Mouse (Mus musculus): ENCODE results near the gene Kif2c. TPM values are rescaled to one million over a fixed set of nuclear protein-coding genes. Genes with fewer than 3 reads are reported as not detected.

Kif2c gene
- polyA plus RNA-seq, 1 experiment from 2014 or later, result 119 TPM

- peaks cover 29% of the 10 kb centered on the region for H3K36me3 ChIP-seq (replicated peaks)
- peaks cover 54% of the 10 kb centered on the region for H3K27me3 ChIP-seq (ENCODE audit: poor library complexity, severe bottlenecking)
- WGBS, result 92% methylated on average over 33 of the region's 33 CpGs
- no peaks in the 10 kb centered on the region for H3K9me3 ChIP-seq
- no peak for DNase-seq (ENCODE audit: extremely low spot score, low spot score)
- H3K4me1 ChIP-seq, result peaks cover 65% of the 10 kb centered on the region
- no peak overlapping the region for H3K4me3 ChIP-seq
- no peak overlapping the region for H3K27ac ChIP-seq
These were observed 54.3 kb downstream of the Kif2c start for GRCm38 (mm10) chr4:117127991-117128686.

GRCm38 (mm10) chr4:117126675-117127290, 55.7 kb downstream of the Kif2c start, which contains the start of gene Tctex1d4:
Tctex1d4 (plus strand) TSS chr4:117126794.
- no peaks in the 10 kb centered on the region for H3K9me3 ChIP-seq
- H3K4me1 ChIP-seq, result peaks cover 57% of the 10 kb centered on the region
- DNase-seq (ENCODE audit: extremely low spot score, low spot score), result no peak
- peak within 1 kb of the TSS; percentile 10; the same call in 1 of the 2 replicates for H3K4me3 ChIP-seq
- peak within 1 kb of the TSS; percentile 84 for H3K27ac ChIP-seq
- H3K27me3 ChIP-seq (ENCODE audit: poor library complexity, severe bottlenecking), result peaks cover 41% of the 10 kb centered on the region
- H3K36me3 ChIP-seq (replicated peaks), result peaks cover 29% of the 10 kb centered on the region
- WGBS, result 87% methylated on average over 9 of the region's 9 CpGs

GRCm38 (mm10) chr4:117125910-117126674, 56.3 kb downstream of the Kif2c start:
- WGBS, result 51% methylated on average over 15 of the region's 15 CpGs
- Histone ChIP-seq H3K36me3 (replicated peaks) (peaks cover 29% of the 10 kb centered on the region), H3K27me3 (ENCODE audit: poor library complexity, severe bottlenecking) (peaks cover 34% of the 10 kb centered on the region), H3K4me1 (peaks cover 56% of the 10 kb centered on the region), H3K27ac (peak overlapping the region; percentile 84), H3K9me3 (no peaks in the 10 kb centered on the region), H3K4me3 (peak overlapping the region; percentile 10; the same call in 1 of the 2 replicates)
- DNase-seq (ENCODE audit: extremely low spot score, low spot score), result no peak

GRCm38 (mm10) chr4:117125348-117125909, 57.0 kb downstream of the Kif2c start, which contains the start of gene Btbd19:
Btbd19 (minus strand) TSS chr4:117125725.
- Histone ChIP-seq H3K9me3 (no peaks in the 10 kb centered on the region), H3K4me3 (peak within 1 kb of the TSS; percentile 10; the same call in 1 of the 2 replicates), H3K36me3 (replicated peaks) (peaks cover 27% of the 10 kb centered on the region), H3K27me3 (ENCODE audit: poor library complexity, severe bottlenecking) (peaks cover 27% of the 10 kb centered on the region), H3K27ac (peak within 1 kb of the TSS; percentile 84), H3K4me1 (peaks cover 52% of the 10 kb centered on the region)
- 34% methylated on average over 8 of the region's 8 CpGs for WGBS
- no peak for DNase-seq (ENCODE audit: extremely low spot score, low spot score)

- H3K27me3 ChIP-seq (ENCODE audit: poor library complexity, severe bottlenecking), result peaks cover 20% of the 10 kb centered on the region
- H3K27ac ChIP-seq, result peak overlapping the region; percentile 84
- H3K4me1 ChIP-seq, result peaks cover 49% of the 10 kb centered on the region
- no peak for DNase-seq (ENCODE audit: extremely low spot score, low spot score)
- peaks cover 20% of the 10 kb centered on the region for H3K36me3 ChIP-seq (replicated peaks)
- WGBS, result 78% methylated on average over 14 of the region's 14 CpGs
- no peaks in the 10 kb centered on the region for H3K9me3 ChIP-seq
- H3K4me3 ChIP-seq, result peak overlapping the region; percentile 10; the same call in 1 of the 2 replicates
These were observed 57.7 kb downstream of the Kif2c start for GRCm38 (mm10) chr4:117124518-117125347.

- Histone ChIP-seq H3K27ac (peak overlapping the region; percentile 84), H3K4me1 (peaks cover 51% of the 10 kb centered on the region), H3K27me3 (ENCODE audit: poor library complexity, severe bottlenecking) (peaks cover 16% of the 10 kb centered on the region), H3K4me3 (no peak overlapping the region), H3K36me3 (replicated peaks) (peaks cover 15% of the 10 kb centered on the region), H3K9me3 (no peaks in the 10 kb centered on the region)
- no peak for DNase-seq (ENCODE audit: extremely low spot score, low spot score)
- 86% methylated on average over 3 of the region's 3 CpGs for WGBS
These were observed 58.3 kb downstream of the Kif2c start for GRCm38 (mm10) chr4:117124218-117124517.

- Histone ChIP-seq H3K9me3 (no peaks in the 10 kb centered on the region), H3K4me3 (no peak overlapping the region), H3K27me3 (ENCODE audit: poor library complexity, severe bottlenecking) (peaks cover 11% of the 10 kb centered on the region; the same call in 1 of the 2 replicates), H3K4me1 (peaks cover 51% of the 10 kb centered on the region), H3K27ac (no peak overlapping the region), H3K36me3 (replicated peaks) (peaks cover 10% of the 10 kb centered on the region)
- 87% methylated on average over 8 of the region's 9 CpGs for WGBS
- DNase-seq (ENCODE audit: extremely low spot score, low spot score), result no peak
These were observed 58.8 kb downstream of the Kif2c start for GRCm38 (mm10) chr4:117123546-117124217.

- no peaks in the 10 kb centered on the region for H3K9me3 ChIP-seq
- DNase-seq (ENCODE audit: extremely low spot score, low spot score), result no peak
These were observed 60.2 kb downstream of the Kif2c start for GRCm38 (mm10) chr4:117122209-117122608.

GRCm38 (mm10) chr4:117120445-117121414, 61.7 kb downstream of the Kif2c start:
- DNase-seq (ENCODE audit: extremely low spot score, low spot score), result peak; percentile 93
- Histone ChIP-seq H3K27ac (peak overlapping the region; percentile 90), H3K4me1 (peaks cover 38% of the 10 kb centered on the region), H3K9me3 (no peaks in the 10 kb centered on the region), H3K36me3 (replicated peaks) (no peaks in the 10 kb centered on the region), H3K4me3 (peak overlapping the region; percentile 70), H3K27me3 (ENCODE audit: poor library complexity, severe bottlenecking) (no peaks in the 10 kb centered on the region)
- WGBS, result under 1% methylated on average over 69 of the region's 69 CpGs

More at GRCm38 (mm10) chr4:117122209-117122608, 60.2 kb downstream of the Kif2c start:
- peaks cover 2% of the 10 kb centered on the region; the same call in 1 of the 2 replicates for H3K27me3 ChIP-seq (ENCODE audit: poor library complexity, severe bottlenecking)
- no peaks in the 10 kb centered on the region; the same call in 1 of the 2 replicates for H3K36me3 ChIP-seq (replicated peaks)
- WGBS, result 95% methylated on average over 4 of the region's 4 CpGs
- H3K27ac ChIP-seq, result no peak overlapping the region
- peaks cover 51% of the 10 kb centered on the region for H3K4me1 ChIP-seq
- no peak overlapping the region for H3K4me3 ChIP-seq

GRCm38 (mm10) chr4:117120052-117120444, 62.4 kb downstream of the Kif2c start:
- WGBS, result 7% methylated on average over 10 of the region's 10 CpGs
- H3K4me1 ChIP-seq, result peaks cover 31% of the 10 kb centered on the region
- no peaks in the 10 kb centered on the region for H3K27me3 ChIP-seq (ENCODE audit: poor library complexity, severe bottlenecking)
- no peaks in the 10 kb centered on the region for H3K9me3 ChIP-seq
- peaks cover 5% of the 10 kb centered on the region for H3K36me3 ChIP-seq (replicated peaks)
- H3K27ac ChIP-seq, result peak overlapping the region; percentile 90
- no peak for DNase-seq (ENCODE audit: extremely low spot score, low spot score)
- H3K4me3 ChIP-seq, result peak overlapping the region; percentile 70
